In the genomic region with DNA sequence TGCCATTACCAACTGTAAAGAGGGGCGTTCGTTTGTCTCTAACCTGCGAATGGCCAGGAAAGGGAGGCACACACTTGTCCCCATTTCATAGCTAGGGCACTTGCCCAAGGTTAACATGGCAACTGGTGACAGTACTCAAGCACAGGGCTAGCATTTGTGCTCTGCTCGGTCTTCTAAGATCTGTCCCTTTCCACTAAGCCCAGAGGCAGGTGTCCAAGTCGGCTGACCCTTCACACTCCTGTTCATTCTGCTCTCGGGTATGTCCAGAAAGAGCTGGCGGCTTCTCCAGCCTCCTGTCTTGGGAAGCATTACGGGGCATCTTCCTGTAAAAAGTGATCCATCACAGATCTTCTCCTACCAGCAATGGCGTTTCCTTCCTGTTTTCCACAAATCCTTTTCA, we compare ENCODE assay signal across 8 mouse cellular contexts. TPM values are rescaled to one million over a fixed set of nuclear protein-coding genes. Genes with fewer than 3 reads are reported as not detected.
A peak's percentile ranks its signal among the peaks of the same experiment; 100 is the strongest.
DNase-seq lines count a peak whose midpoint lies in the region; ATAC-seq lines count a peak whose summit lies in the region.

No protein-coding gene starts in this region.

- H3K36me3 ChIP-seq in heart, embryonic 15.5 days: no peaks in the 10 kb centered on the region
- H3K36me3 ChIP-seq in embryonic facial prominence, embryonic 14.5 days (ENCODE audit: control insufficient read depth, insufficient read depth, low read length): no peaks in the 10 kb centered on the region
- H3K36me3 ChIP-seq in midbrain, embryonic 14.5 days (ENCODE audit: control insufficient read depth, insufficient read depth, low read length): no peaks in the 10 kb centered on the region

- H3K27ac ChIP-seq in heart, embryonic 15.5 days: no peak overlapping the region
- H3K27ac ChIP-seq in embryonic facial prominence, embryonic 14.5 days (replicated peaks; ENCODE audit: low read depth, low read length): no peak overlapping the region
- H3K27ac ChIP-seq in midbrain, embryonic 14.5 days (replicated peaks; ENCODE audit: low read depth, low read length): no peak overlapping the region

- H3K27me3 ChIP-seq in heart, embryonic 15.5 days: peaks cover 11% of the 10 kb centered on the region
- H3K27me3 ChIP-seq in embryonic facial prominence, embryonic 14.5 days (replicated peaks; ENCODE audit: control insufficient read depth, insufficient read depth, low read length): no peaks in the 10 kb centered on the region
- peaks cover 14% of the 10 kb centered on the region; the same call in 1 of the 2 replicates for H3K27me3 ChIP-seq in midbrain, embryonic 14.5 days (ENCODE audit: control insufficient read depth, insufficient read depth, low read length)

- peak overlapping the region; percentile 96 for H3K4me2 ChIP-seq in heart, embryonic 15.5 days
- H3K4me2 ChIP-seq in embryonic facial prominence, embryonic 14.5 days (ENCODE audit: low read depth, low read length): peak overlapping the region; percentile 98
- H3K4me2 ChIP-seq in midbrain, embryonic 14.5 days (ENCODE audit: low read length): peak overlapping the region; percentile 76

- no peak for ATAC-seq in heart, embryonic 15.5 days (replicated peaks; ENCODE audit: insufficient number of reproducible peaks, insufficient read depth, low FRiP score, low read depth)
- no peak for ATAC-seq in embryonic facial prominence, embryonic 14.5 days (ENCODE audit: low read depth)
- no peak for ATAC-seq in midbrain, embryonic 14.5 days (ENCODE audit: low FRiP score, low TSS enrichment)

- peaks cover 21% of the 10 kb centered on the region for H3K4me1 ChIP-seq in heart, embryonic 15.5 days (replicated peaks)
- H3K4me1 ChIP-seq in embryonic facial prominence, embryonic 14.5 days (ENCODE audit: control insufficient read depth, insufficient read depth, low read length): peaks cover 15% of the 10 kb centered on the region
- peaks cover 6% of the 10 kb centered on the region for H3K4me1 ChIP-seq in midbrain, embryonic 14.5 days (ENCODE audit: control insufficient read depth, insufficient read depth, low read length)

- H3K9ac ChIP-seq in heart, embryonic 15.5 days: no peak overlapping the region
- no peak overlapping the region for H3K9ac ChIP-seq in embryonic facial prominence, embryonic 14.5 days (ENCODE audit: low read depth, low read length)
- H3K9ac ChIP-seq in midbrain, embryonic 14.5 days (replicated peaks; ENCODE audit: low read length): no peak overlapping the region

- WGBS in heart, embryonic 15.5 days: 35% methylated on average over 9 of the region's 9 CpGs
- WGBS in embryonic facial prominence, embryonic 14.5 days: 31% methylated on average over 9 of the region's 9 CpGs
- WGBS in midbrain, embryonic 14.5 days: 43% methylated on average over 9 of the region's 9 CpGs

- peak overlapping the region; percentile 67; the same call in 1 of the 2 replicates for H3K4me3 ChIP-seq in heart, embryonic 15.5 days
- H3K4me3 ChIP-seq in embryonic facial prominence, embryonic 14.5 days (ENCODE audit: low read depth, low read length): peak overlapping the region; percentile 65
- no peak overlapping the region for H3K4me3 ChIP-seq in midbrain, embryonic 14.5 days (replicated peaks; ENCODE audit: low read depth, low read length)

- DNase-seq in heart, adult 8-10 months (ENCODE audit: low spot score): no peak
- no peak for DNase-seq in embryonic facial prominence, embryonic 14.5 days (ENCODE audit: low spot score)
- peak; percentile 61 for DNase-seq in kidney, adult 9 months
- no peak for DNase-seq in midbrain, embryonic 14.5 days
- DNase-seq in right cerebral cortex, postnatal 25 days: no peak
- no peak for DNase-seq in layer of hippocampus, adult 9-11 months
- DNase-seq in urinary bladder, postnatal 10 days (ENCODE audit: low spot score): no peak

- no peaks in the 10 kb centered on the region for H3K9me3 ChIP-seq in heart, embryonic 15.5 days (replicated peaks)
- no peaks in the 10 kb centered on the region for H3K9me3 ChIP-seq in embryonic facial prominence, embryonic 14.5 days (ENCODE audit: control insufficient read depth, low read length)
- H3K9me3 ChIP-seq in midbrain, embryonic 14.5 days (ENCODE audit: control insufficient read depth, low read length): no peaks in the 10 kb centered on the region

RNA-seq across cellular contexts. Expression of gene Fkbp11, which starts 0.4 kb away (rescaled TPM):
- polyA plus RNA-seq in heart, embryonic 15.5 days (2015; fragmentation: Nextera tagmentation; extraction: Ambion mirVana): 20.9 and 26.6 TPM in 2 replicates
- 1 to 10 TPM; 5.6 to 9.4 (median 7.7) TPM for total RNA-seq in heart, adult 8-10 months (2022)
- polyA plus RNA-seq in embryonic facial prominence, embryonic 14.5 days (2014; fragmentation: Nextera tagmentation; extraction: Ambion mirVana): 88.8 and 108 TPM in 2 replicates
- polyA plus RNA-seq in midbrain, embryonic 14.5 days (2014; fragmentation: Nextera tagmentation; extraction: Ambion mirVana): 1.7 and 3.8 TPM in 2 replicates

RNA-seq across cellular contexts. Expression of gene Ccdc65, which starts 20.4 kb away (rescaled TPM):
- 0.87 and 1.0 TPM in 2 replicates for polyA plus RNA-seq in heart, embryonic 15.5 days (2015; fragmentation: Nextera tagmentation; extraction: Ambion mirVana)
- total RNA-seq in heart, adult 8-10 months (2022): 1 to 10 TPM in 1 of 4 experiments, under 1 TPM in 3; 0.41 to 1.1 (median 0.84) TPM
- polyA plus RNA-seq in embryonic facial prominence, embryonic 14.5 days (2014; fragmentation: Nextera tagmentation; extraction: Ambion mirVana): 1.7 and 3.9 TPM in 2 replicates
- polyA plus RNA-seq in midbrain, embryonic 14.5 days (2014; fragmentation: Nextera tagmentation; extraction: Ambion mirVana): 5.7 and 6.3 TPM in 2 replicates

RNA-seq across cellular contexts. Expression of gene Arf3, which starts 34.6 kb away (rescaled TPM):
- polyA plus RNA-seq in heart, embryonic 15.5 days (2015; fragmentation: Nextera tagmentation; extraction: Ambion mirVana): 29.5 and 41.5 TPM in 2 replicates
- total RNA-seq in heart, adult 8-10 months (2022): 10 to 100 TPM; 18.0 to 20.9 (median 19.1) TPM
- 33.9 and 34.8 TPM in 2 replicates for polyA plus RNA-seq in embryonic facial prominence, embryonic 14.5 days (2014; fragmentation: Nextera tagmentation; extraction: Ambion mirVana)
- polyA plus RNA-seq in midbrain, embryonic 14.5 days (2014; fragmentation: Nextera tagmentation; extraction: Ambion mirVana): 57.5 and 63.3 TPM in 2 replicates

RNA-seq across cellular contexts. Expression of gene Wnt10b, which starts 49.6 kb away (rescaled TPM):
- polyA plus RNA-seq in heart, embryonic 15.5 days (2015; fragmentation: Nextera tagmentation; extraction: Ambion mirVana): 0.46 TPM in 1 of 2 replicates, not detected in the other
- total RNA-seq in heart, adult 8-10 months (2022): under 1 TPM in 3 of 4 experiments, not detected in 1; 0.16 to 0.44 (median 0.26) TPM
- polyA plus RNA-seq in embryonic facial prominence, embryonic 14.5 days (2014; fragmentation: Nextera tagmentation; extraction: Ambion mirVana): 4.1 and 4.3 TPM in 2 replicates
- not detected in 2 replicates for polyA plus RNA-seq in midbrain, embryonic 14.5 days (2014; fragmentation: Nextera tagmentation; extraction: Ambion mirVana)

RNA-seq across cellular contexts. Expression of gene Rnd1, which starts 51.1 kb away (rescaled TPM):
- polyA plus RNA-seq in heart, embryonic 15.5 days (2015; fragmentation: Nextera tagmentation; extraction: Ambion mirVana): 1.1 and 1.2 TPM in 2 replicates
- total RNA-seq in heart, adult 8-10 months (2022): 1 to 10 TPM in 3 of 4 experiments, under 1 TPM in 1; 1.00 to 2.1 (median 1.2) TPM
- polyA plus RNA-seq in embryonic facial prominence, embryonic 14.5 days (2014; fragmentation: Nextera tagmentation; extraction: Ambion mirVana): 0.42 TPM in 2 replicates
- 7.4 and 9.2 TPM in 2 replicates for polyA plus RNA-seq in midbrain, embryonic 14.5 days (2014; fragmentation: Nextera tagmentation; extraction: Ambion mirVana)
